Mouse (Mus musculus) testis, adult 2 months (tissue): ENCODE data around the gene Ccnc. TPM values are rescaled to one million over a fixed set of nuclear protein-coding genes. Genes with fewer than 3 reads are reported as not detected.
A peak's percentile ranks its signal among the peaks of the same experiment; 100 is the strongest.

Experiments
- H3K27ac ChIP-seq: fragments of 200-500 bp; 2 replicates; pipeline ENCODE4 v1.5.1; 2012; ENCODE audit warnings: low read depth, low read length; ENCODE audit not compliant: control insufficient read depth, insufficient read depth
- H3K27me3 ChIP-seq: fragments of 200-500 bp; 2 replicates; pipeline ENCODE4 v1.6.1; 2012; ENCODE audit warnings: mild to moderate bottlenecking, low read length, moderate library complexity; ENCODE audit not compliant: control insufficient read depth, insufficient read depth
- H3K36me3 ChIP-seq: fragments of 200-500 bp; 2 replicates; pipeline ENCODE4 v1.6.1; 2012; ENCODE audit warnings: mild to moderate bottlenecking, low read length; ENCODE audit not compliant: control insufficient read depth, insufficient read depth
- H3K4me1 ChIP-seq: fragments of 200-500 bp; 2 replicates; pipeline ENCODE4 v1.6.1; 2012; ENCODE audit warnings: low read length; ENCODE audit not compliant: control insufficient read depth, insufficient read depth
- H3K4me3 ChIP-seq: fragments of 200-500 bp; 2 replicates; pipeline ENCODE4 v1.5.1; 2012; ENCODE audit warnings: low read depth, mild to moderate bottlenecking, low read length, moderate library complexity, mixed read lengths; ENCODE audit not compliant: control insufficient read depth
- CTCF ChIP-seq: fragments of 200-500 bp; IDR thresholded peaks from 2 replicates; pipeline ENCODE4 v1.5.1; 2012; ENCODE audit warnings: low read depth, mild to moderate bottlenecking, inconsistent platforms, low read length, moderate library complexity; ENCODE audit not compliant: control insufficient read depth, insufficient read depth, insufficient replicate concordance
- POLR2A ChIP-seq: fragments of 200-500 bp; IDR thresholded peaks from 2 replicates; pipeline ENCODE4 v1.6.1; 2012; ENCODE audit warnings: low read depth, mild to moderate bottlenecking, inconsistent platforms, low read length, moderate library complexity; ENCODE audit not compliant: control insufficient read depth
- polyA plus RNA-seq: library from polyadenylated mRNA; depleted of rRNA; stranded (reverse); fragments of >200 nt; gene quantifications from 2 replicates; pipeline ENCODE4 v1.2.3, GENCODE M21; 2012; rRNA removed

Gene Ccnc
- polyA plus RNA-seq: 5.8 and 9.7 TPM in 2 replicates

GRCm38 (mm10) chr4:21727615-21728165 is at the start of gene Ccnc:
TSS of gene Ccnc (plus strand) at chr4:21727701.
- H3K27me3 ChIP-seq: no peaks in the 10 kb centered on the region
- H3K36me3 ChIP-seq: no peaks in the 10 kb centered on the region
- TF ChIP-seq POLR2A (peak; percentile 98), CTCF (0 out of 2 replicates have a peak, but pooled peaks have one; percentile 14)
- peak within 1 kb of the TSS; percentile 99 for H3K4me3 ChIP-seq
- H3K27ac ChIP-seq: peak within 1 kb of the TSS; percentile 82
- no peaks in the 10 kb centered on the region for H3K4me1 ChIP-seq

- no peak for TF ChIP-seq CTCF
- no peak for TF ChIP-seq POLR2A
- peaks cover 4% of the 10 kb centered on the region; the same call in 1 of the 2 replicates for H3K27me3 ChIP-seq
- H3K4me3 ChIP-seq: peak overlapping the region; percentile 63
- H3K36me3 ChIP-seq: no peaks in the 10 kb centered on the region
- no peak overlapping the region for H3K27ac ChIP-seq
- H3K4me1 ChIP-seq: peaks cover 7% of the 10 kb centered on the region
Observed at GRCm38 (mm10) chr4:21678101-21678974, 49.2 kb upstream of the Ccnc start.

GRCm38 (mm10) chr4:21678975-21679623 is 48.4 kb upstream of the Ccnc start:
- Histone ChIP-seq H3K4me3 (peak overlapping the region; percentile 63), H3K27me3 (peaks cover 4% of the 10 kb centered on the region; the same call in 1 of the 2 replicates), H3K4me1 (peaks cover 7% of the 10 kb centered on the region), H3K36me3 (no peaks in the 10 kb centered on the region), H3K27ac (no peak overlapping the region)
- TF ChIP-seq CTCF: no peak
- no peak for TF ChIP-seq POLR2A

GRCm38 (mm10) chr4:21679624-21680480 is 47.6 kb upstream of the Ccnc start:
- TF ChIP-seq POLR2A (no peak), CTCF (no peak)
- Histone ChIP-seq H3K27me3 (peaks cover 4% of the 10 kb centered on the region; the same call in 1 of the 2 replicates), H3K36me3 (no peaks in the 10 kb centered on the region), H3K4me3 (peak overlapping the region; percentile 52), H3K27ac (no peak overlapping the region), H3K4me1 (peaks cover 7% of the 10 kb centered on the region)

- H3K36me3 ChIP-seq: no peaks in the 10 kb centered on the region
- H3K27me3 ChIP-seq: peaks cover 6% of the 10 kb centered on the region
- peaks cover 7% of the 10 kb centered on the region for H3K4me1 ChIP-seq
- H3K27ac ChIP-seq: no peak overlapping the region
- H3K4me3 ChIP-seq: no peak overlapping the region
- TF ChIP-seq CTCF: no peak
- TF ChIP-seq POLR2A: no peak
Observed at GRCm38 (mm10) chr4:21680971-21681370, 46.5 kb upstream of the Ccnc start.

- H3K27me3 ChIP-seq: peaks cover 8% of the 10 kb centered on the region
- H3K4me1 ChIP-seq: peaks cover 8% of the 10 kb centered on the region
- TF ChIP-seq CTCF (no peak), POLR2A (no peak)
Observed at GRCm38 (mm10) chr4:21682421-21683150, 44.9 kb upstream of the Ccnc start.

More at GRCm38 (mm10) chr4:21682421-21683150, 44.9 kb upstream of the Ccnc start:
- no peak overlapping the region for H3K4me3 ChIP-seq
- no peak overlapping the region for H3K27ac ChIP-seq
- H3K36me3 ChIP-seq: no peaks in the 10 kb centered on the region
